Mouse (Mus musculus): ENCODE results near the gene R3hdm4. TPM values are rescaled to one million over a fixed set of nuclear protein-coding genes. Genes with fewer than 3 reads are reported as not detected.

Gene R3hdm4
- polyA plus RNA-seq, 1 experiment from 2014 or later, result 170 TPM

DNA sequence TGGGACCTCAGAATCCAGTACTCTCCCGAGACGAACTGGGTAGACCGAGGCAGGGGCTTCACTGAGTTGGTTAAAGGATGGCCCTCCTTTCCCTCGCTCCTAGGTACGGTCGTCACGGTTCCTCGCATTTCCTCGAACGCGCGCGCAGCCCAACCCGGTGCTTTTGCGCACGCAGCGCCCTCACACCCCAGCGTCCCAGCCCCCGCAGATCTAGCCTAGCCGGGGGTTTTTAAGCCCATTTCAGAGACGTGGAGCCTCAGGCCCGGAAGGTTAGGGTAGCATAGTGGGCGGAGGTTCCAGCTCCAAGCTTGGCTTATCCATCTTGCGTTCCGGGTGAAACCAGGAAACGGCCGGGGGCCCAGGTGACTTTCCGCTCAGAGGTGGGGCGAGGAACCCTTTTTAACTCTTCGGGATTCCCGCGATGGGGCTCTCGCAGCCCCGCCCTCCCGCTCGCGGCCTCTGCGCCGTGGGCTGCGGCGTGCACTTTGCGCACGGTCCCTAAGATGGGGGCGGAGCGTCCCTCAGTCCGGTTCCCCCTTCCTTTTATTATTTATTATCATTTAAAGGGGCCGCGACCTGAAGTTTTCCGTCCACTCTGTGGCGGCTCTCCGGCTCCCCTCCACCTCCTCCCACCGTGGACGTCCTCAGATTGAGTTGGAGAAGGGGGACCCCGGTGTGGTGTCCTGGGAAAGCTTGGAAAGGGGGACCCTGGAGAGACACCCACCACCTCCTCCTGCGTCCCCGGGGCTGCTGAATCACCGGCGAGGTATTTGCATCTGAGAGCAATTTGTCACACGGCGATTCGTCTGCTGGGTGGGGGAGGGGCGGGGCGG is 5.7 kb upstream of the R3hdm4 start, which contains the start of gene Arid3a:
Arid3a (plus strand) TSS at position 553 of the 833 bp plus-strand sequence.
- Histone ChIP-seq H3K4me2 (replicated peaks; ENCODE audit: low read depth, low read length) (peak within 1 kb of the TSS; percentile 95), H3K4me1 (ENCODE audit: insufficient read depth, low read length) (peaks cover 45% of the 10 kb centered on the region), H3K36me3 (ENCODE audit: insufficient read depth, low read length) (peaks cover 11% of the 10 kb centered on the region), H3K27ac (ENCODE audit: low read length) (peak within 1 kb of the TSS; percentile 98), H3K9me3 (ENCODE audit: low read length) (no peaks in the 10 kb centered on the region), H3K4me3 (ENCODE audit: low read length) (peak within 1 kb of the TSS; percentile 99), H3K9ac (replicated peaks; ENCODE audit: low read length) (peak within 1 kb of the TSS; percentile 94), H3K27me3 (ENCODE audit: insufficient read depth, low read length) (peaks cover 18% of the 10 kb centered on the region)
- ATAC-seq (ENCODE audit: low FRiP score, low TSS enrichment), result peak; percentile 62
- WGBS, result under 1% methylated on average over 63 of the region's 63 CpGs

- WGBS, result 10% methylated on average over 14 of the region's 15 CpGs
- ATAC-seq (ENCODE audit: low FRiP score, low TSS enrichment), result peak; percentile 8; the same call in 1 of the 2 replicates
- Histone ChIP-seq H3K27me3 (ENCODE audit: insufficient read depth, low read length) (peaks cover 25% of the 10 kb centered on the region), H3K4me1 (ENCODE audit: insufficient read depth, low read length) (peaks cover 44% of the 10 kb centered on the region), H3K4me3 (ENCODE audit: low read length) (peak overlapping the region; percentile 99), H3K36me3 (ENCODE audit: insufficient read depth, low read length) (peaks cover 4% of the 10 kb centered on the region), H3K9ac (replicated peaks; ENCODE audit: low read length) (peak overlapping the region; percentile 94), H3K4me2 (replicated peaks; ENCODE audit: low read depth, low read length) (peak overlapping the region; percentile 95), H3K27ac (ENCODE audit: low read length) (peak overlapping the region; percentile 82), H3K9me3 (ENCODE audit: low read length) (no peaks in the 10 kb centered on the region)
Measured at GRCm38 (mm10) chr10:79925785-79926490, 4.9 kb upstream of the R3hdm4 start.

DNA sequence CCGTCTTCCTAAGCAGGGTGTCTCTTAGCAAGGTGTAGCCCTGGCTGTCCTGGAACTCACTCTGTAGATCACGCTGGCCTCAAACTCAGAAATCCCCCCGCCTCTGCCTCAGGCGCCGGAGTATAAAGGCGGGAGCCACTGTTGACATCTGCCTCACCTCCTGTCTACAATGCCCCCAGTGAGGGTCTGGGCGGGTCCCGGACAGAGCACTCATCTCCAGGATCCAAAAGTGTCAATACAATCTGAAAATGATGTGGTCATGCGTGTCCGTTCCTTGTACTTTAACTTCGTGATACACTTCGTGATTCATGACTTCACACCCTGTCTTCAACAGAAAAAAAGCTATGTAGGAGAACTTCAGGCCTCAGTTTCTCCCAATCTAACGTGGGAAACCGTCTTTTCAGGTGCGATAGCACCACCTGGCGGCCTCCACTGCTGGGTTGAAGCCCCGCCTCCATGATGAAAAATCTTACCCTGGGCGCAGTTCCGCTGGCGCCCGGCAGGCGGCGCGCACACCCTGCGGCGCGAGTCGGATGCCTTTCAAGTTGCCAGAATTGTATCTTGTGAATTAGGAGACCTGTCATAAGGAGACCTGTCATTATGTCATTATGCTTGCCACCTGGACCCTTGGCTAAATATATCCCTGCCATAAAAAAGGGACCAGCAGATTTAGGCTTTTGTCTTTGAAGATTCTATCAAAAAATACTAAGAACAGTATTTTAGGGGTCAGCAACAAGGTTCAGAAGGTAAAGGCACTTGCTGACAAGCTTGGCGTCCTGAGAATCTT is 4.2 kb upstream of the R3hdm4 start:
- Histone ChIP-seq H3K9ac (replicated peaks; ENCODE audit: low read length) (no peak overlapping the region), H3K9me3 (ENCODE audit: low read length) (no peaks in the 10 kb centered on the region), H3K4me3 (ENCODE audit: low read length) (no peak overlapping the region), H3K36me3 (ENCODE audit: insufficient read depth, low read length) (no peaks in the 10 kb centered on the region), H3K27me3 (ENCODE audit: insufficient read depth, low read length) (peaks cover 33% of the 10 kb centered on the region), H3K4me2 (replicated peaks; ENCODE audit: low read depth, low read length) (peak overlapping the region; percentile 95; the same call in 1 of the 2 replicates), H3K27ac (ENCODE audit: low read length) (no peak overlapping the region), H3K4me1 (ENCODE audit: insufficient read depth, low read length) (peaks cover 46% of the 10 kb centered on the region)
- no peak for ATAC-seq (ENCODE audit: low FRiP score, low TSS enrichment)
- 11% methylated on average over 29 of the region's 29 CpGs for WGBS

DNA sequence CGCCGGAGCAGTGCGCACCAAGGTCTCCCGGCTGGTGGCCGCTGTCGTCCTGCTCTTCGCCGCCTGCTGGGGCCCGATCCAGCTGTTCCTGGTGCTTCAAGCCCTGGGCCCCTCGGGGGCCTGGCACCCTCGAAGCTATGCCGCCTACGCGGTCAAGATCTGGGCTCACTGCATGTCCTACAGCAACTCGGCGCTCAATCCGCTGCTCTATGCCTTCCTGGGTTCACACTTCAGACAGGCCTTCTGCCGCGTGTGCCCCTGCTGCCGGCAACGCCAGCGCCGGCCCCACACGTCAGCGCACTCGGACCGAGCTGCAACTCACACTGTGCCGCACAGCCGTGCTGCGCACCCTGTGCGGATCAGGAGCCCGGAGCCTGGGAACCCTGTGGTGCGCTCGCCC is 564 bp upstream of the R3hdm4 start:
- Histone ChIP-seq H3K4me2 (replicated peaks; ENCODE audit: low read depth, low read length) (peak overlapping the region; percentile 50), H3K27me3 (ENCODE audit: insufficient read depth, low read length) (peaks cover 62% of the 10 kb centered on the region), H3K9me3 (ENCODE audit: low read length) (no peaks in the 10 kb centered on the region), H3K4me1 (ENCODE audit: insufficient read depth, low read length) (peaks cover 48% of the 10 kb centered on the region), H3K9ac (replicated peaks; ENCODE audit: low read length) (peak overlapping the region; percentile 45), H3K36me3 (ENCODE audit: insufficient read depth, low read length) (no peaks in the 10 kb centered on the region), H3K4me3 (ENCODE audit: low read length) (peak overlapping the region; percentile 39), H3K27ac (ENCODE audit: low read length) (no peak overlapping the region)
- ATAC-seq (ENCODE audit: low FRiP score, low TSS enrichment), result no peak
- 1% methylated on average over 34 of the region's 34 CpGs for WGBS

DNA sequence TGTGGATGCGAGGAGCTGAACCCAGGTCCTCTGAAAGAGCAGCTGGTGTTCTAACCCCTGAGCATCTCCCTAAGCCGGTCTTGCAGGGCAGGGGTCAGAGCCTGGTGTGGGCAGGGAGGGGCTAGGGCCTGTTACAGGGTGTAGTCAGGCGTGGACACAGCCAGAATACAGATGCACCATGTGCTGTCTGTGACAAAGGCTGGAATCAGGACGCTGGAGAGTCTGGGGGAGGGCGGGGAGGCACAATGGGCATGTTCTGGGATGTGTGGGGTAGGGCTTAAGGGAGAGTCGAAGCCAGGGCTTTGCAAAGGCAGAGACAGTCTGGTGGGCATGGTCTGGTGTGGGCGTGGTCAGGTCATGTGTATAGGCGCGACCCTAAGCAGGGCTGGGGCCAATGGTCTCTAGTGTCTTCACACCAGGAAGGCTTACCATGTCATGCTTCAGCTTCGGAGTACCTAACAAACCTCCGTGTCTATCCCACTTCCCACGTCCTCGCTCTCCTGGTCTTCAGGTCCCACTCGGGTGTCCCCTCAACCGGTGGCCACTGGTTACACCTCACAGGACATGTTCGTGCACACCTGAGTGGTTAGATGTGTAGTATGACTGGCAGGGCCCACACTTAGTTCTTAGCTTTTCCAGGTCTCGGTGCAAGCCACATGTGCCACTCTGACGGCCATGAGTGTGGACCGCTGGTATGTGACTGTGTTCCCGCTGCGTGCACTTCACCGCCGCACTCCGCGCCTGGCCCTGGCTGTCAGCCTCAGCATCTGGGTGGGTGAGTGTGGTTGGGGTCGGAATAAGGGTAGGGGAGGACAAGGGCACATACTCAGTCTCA is 735 bp downstream of the R3hdm4 start:
- Histone ChIP-seq H3K4me2 (replicated peaks; ENCODE audit: low read depth, low read length) (peak overlapping the region; percentile 50), H3K36me3 (ENCODE audit: insufficient read depth, low read length) (no peaks in the 10 kb centered on the region), H3K27ac (ENCODE audit: low read length) (no peak overlapping the region), H3K9me3 (ENCODE audit: low read length) (no peaks in the 10 kb centered on the region), H3K4me3 (ENCODE audit: low read length) (peak overlapping the region; percentile 39), H3K27me3 (ENCODE audit: insufficient read depth, low read length) (peaks cover 62% of the 10 kb centered on the region), H3K4me1 (ENCODE audit: insufficient read depth, low read length) (peaks cover 47% of the 10 kb centered on the region), H3K9ac (replicated peaks; ENCODE audit: low read length) (no peak overlapping the region; the same call in 1 of the 2 replicates)
- no peak for ATAC-seq (ENCODE audit: low FRiP score, low TSS enrichment)
- 19% methylated on average over 26 of the region's 26 CpGs for WGBS

- no peaks in the 10 kb centered on the region for H3K9me3 ChIP-seq (ENCODE audit: low read length)
- no peaks in the 10 kb centered on the region for H3K36me3 ChIP-seq (ENCODE audit: insufficient read depth, low read length)
- peak overlapping the region; percentile 41 for H3K4me2 ChIP-seq (replicated peaks; ENCODE audit: low read depth, low read length)
- H3K9ac ChIP-seq (replicated peaks; ENCODE audit: low read length), result peak overlapping the region; percentile 43
- no peak for ATAC-seq (ENCODE audit: low FRiP score, low TSS enrichment)
- no peak overlapping the region for H3K27ac ChIP-seq (ENCODE audit: low read length)
- H3K4me1 ChIP-seq (ENCODE audit: insufficient read depth, low read length), result peaks cover 52% of the 10 kb centered on the region
- WGBS, result 8% methylated on average over 21 of the region's 21 CpGs
- peaks cover 62% of the 10 kb centered on the region for H3K27me3 ChIP-seq (ENCODE audit: insufficient read depth, low read length)
- peak overlapping the region; percentile 22 for H3K4me3 ChIP-seq (ENCODE audit: low read length)
Measured at GRCm38 (mm10) chr10:79919251-79919849, 1.7 kb downstream of the R3hdm4 start.

DNA sequence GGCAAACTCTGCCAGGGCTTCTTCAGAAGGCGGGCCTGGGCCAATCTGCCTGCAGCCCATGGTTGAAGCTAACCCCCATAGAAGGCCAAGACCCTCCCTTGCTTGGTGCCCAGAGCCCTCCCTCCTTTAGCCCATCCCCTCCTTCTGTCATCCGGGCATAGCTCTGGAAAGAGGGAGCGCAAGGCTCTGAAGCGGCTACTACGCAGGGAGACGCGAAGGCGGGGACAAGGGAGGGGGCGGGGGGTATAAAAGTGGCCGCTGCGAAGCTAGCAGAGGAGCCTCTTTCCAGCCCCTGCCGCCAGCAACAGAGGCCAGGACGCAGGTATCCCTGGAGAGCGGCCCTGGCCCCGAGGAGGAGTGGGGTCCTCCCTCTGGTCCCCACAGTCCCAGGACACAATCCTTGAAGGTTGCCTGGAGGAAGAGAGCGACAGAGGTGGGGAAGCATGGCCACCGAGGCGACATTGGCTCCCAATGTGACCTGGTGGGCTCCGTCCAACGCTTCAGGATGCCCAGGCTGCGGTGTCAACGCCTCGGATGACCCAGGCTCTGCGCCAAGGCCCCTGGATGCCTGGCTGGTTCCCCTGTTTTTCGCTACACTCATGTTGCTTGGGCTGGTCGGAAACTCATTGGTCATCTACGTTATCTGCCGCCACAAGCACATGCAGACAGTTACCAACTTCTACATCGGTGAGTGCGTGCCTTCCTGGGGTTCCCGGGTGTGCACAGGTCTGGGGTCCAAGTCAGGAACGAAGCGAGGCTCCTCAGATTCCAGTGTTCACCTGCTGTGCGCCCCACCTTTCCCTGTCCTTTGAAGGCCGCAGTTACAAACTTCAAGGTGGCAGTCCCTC is 2.6 kb downstream of the R3hdm4 start:
- Histone ChIP-seq H3K4me3 (ENCODE audit: low read length) (peak overlapping the region; percentile 22), H3K4me1 (ENCODE audit: insufficient read depth, low read length) (peaks cover 54% of the 10 kb centered on the region), H3K9ac (replicated peaks; ENCODE audit: low read length) (peak overlapping the region; percentile 45; the same call in 1 of the 2 replicates), H3K9me3 (ENCODE audit: low read length) (no peaks in the 10 kb centered on the region), H3K27me3 (ENCODE audit: insufficient read depth, low read length) (peaks cover 62% of the 10 kb centered on the region), H3K4me2 (replicated peaks; ENCODE audit: low read depth, low read length) (peak overlapping the region; percentile 41), H3K36me3 (ENCODE audit: insufficient read depth, low read length) (peaks cover under 1% of the 10 kb centered on the region; the same call in 1 of the 2 replicates), H3K27ac (ENCODE audit: low read length) (no peak overlapping the region)
- 6% methylated on average over 34 of the region's 35 CpGs for WGBS
- no peak for ATAC-seq (ENCODE audit: low FRiP score, low TSS enrichment)

GRCm38 (mm10) chr10:79917532-79918100 is 3.4 kb downstream of the R3hdm4 start:
- Histone ChIP-seq H3K27me3 (ENCODE audit: insufficient read depth, low read length) (peaks cover 53% of the 10 kb centered on the region), H3K4me3 (ENCODE audit: low read length) (peak overlapping the region; percentile 83; the same call in 1 of the 2 replicates), H3K9me3 (ENCODE audit: low read length) (no peaks in the 10 kb centered on the region), H3K9ac (replicated peaks; ENCODE audit: low read length) (peak overlapping the region; percentile 97; the same call in 1 of the 2 replicates), H3K27ac (ENCODE audit: low read length) (no peak overlapping the region), H3K4me1 (ENCODE audit: insufficient read depth, low read length) (peaks cover 54% of the 10 kb centered on the region), H3K36me3 (ENCODE audit: insufficient read depth, low read length) (peaks cover 6% of the 10 kb centered on the region; the same call in 1 of the 2 replicates), H3K4me2 (replicated peaks; ENCODE audit: low read depth, low read length) (peak overlapping the region; percentile 96; the same call in 1 of the 2 replicates)
- no peak for ATAC-seq (ENCODE audit: low FRiP score, low TSS enrichment)
- WGBS, result 64% methylated on average over 5 of the region's 5 CpGs
